Mouse (Mus musculus) MEL (cell line): ENCODE data around the gene Atp6v0e. TPM values are rescaled to one million over a fixed set of nuclear protein-coding genes. Genes with fewer than 3 reads are reported as not detected.
A peak's percentile ranks its signal among the peaks of the same experiment; 100 is the strongest.

ENCODE experiments used
- DNase-seq: peaks from one replicate; pipeline ENCODE4 v3.0.0; 2011; ENCODE audit warnings: low read depth, low spot score
- H3K27ac ChIP-seq: 2 replicates; pipeline ENCODE4 v1.5.1; 2012; ENCODE audit warnings: low read depth, mild to moderate bottlenecking, control low read depth, low read length, moderate library complexity; ENCODE audit not compliant: control insufficient read depth
- H3K27me3 ChIP-seq, 2 experiments: fragments of 150-350 bp in 1 of 2; sonication (generic) in 1 of 2; 2 replicates each; pipeline ENCODE4 v1.6.1; 2012; ENCODE audit warnings: low read length in 2 of 2, mild to moderate bottlenecking in 2 of 2, improper control_type of control experiment in 1 of 2, moderate library complexity in 1 of 2; ENCODE audit not compliant: insufficient read depth in 2 of 2, control insufficient read depth in 1 of 2
- H3K36me3 ChIP-seq, 2 experiments: 2 replicates each; pipeline ENCODE4 v1.6.1; 2012 to 2014; ENCODE audit warnings: low read length in 2 of 2, improper control_type of control experiment in 1 of 2, inconsistent platforms in 1 of 2, mild to moderate bottlenecking in 1 of 2; ENCODE audit not compliant: insufficient read depth in 2 of 2, control insufficient read depth in 1 of 2
- H3K4me1 ChIP-seq, 2 experiments: fragments of 150-350 bp in 1 of 2; sonication (generic) in 1 of 2; 2 replicates each; pipeline ENCODE4 v1.6.1; 2012; ENCODE audit warnings: low read length in 2 of 2, improper control_type of control experiment in 1 of 2, mild to moderate bottlenecking in 1 of 2; ENCODE audit not compliant: insufficient read depth in 2 of 2, control insufficient read depth in 1 of 2
- H3K4me3 ChIP-seq, 2 experiments: fragments of 150-350 bp in 1 of 2; sonication (generic) in 1 of 2; 2 replicates each; pipeline ENCODE4 v1.5.1; 2012; ENCODE audit warnings: low read depth in 2 of 2, low read length in 2 of 2, mild to moderate bottlenecking in 2 of 2, moderate library complexity in 2 of 2, control low read depth in 1 of 2, improper control_type of control experiment in 1 of 2; ENCODE audit not compliant: control insufficient read depth in 1 of 2, insufficient read depth in 1 of 2
- H3K79me2 ChIP-seq: 2 replicates; pipeline ENCODE4 v1.6.1; 2012; ENCODE audit warnings: mild to moderate bottlenecking, low read length, moderate library complexity; ENCODE audit not compliant: control insufficient read depth, poor library complexity, insufficient read depth
- H3K9ac ChIP-seq: 2 replicates; pipeline ENCODE4 v1.6.1; 2012; ENCODE audit warnings: low read depth, mild to moderate bottlenecking, control low read depth, low read length, moderate library complexity; ENCODE audit not compliant: control insufficient read depth, poor library complexity, severe bottlenecking
- H3K9me3 ChIP-seq: fragments of 150-350 bp; sonication (generic); replicated peaks from 2 replicates; pipeline ENCODE4 v1.6.1; 2012; ENCODE audit warnings: mild to moderate bottlenecking, low read length, improper control_type of control experiment, moderate library complexity; ENCODE audit not compliant: insufficient read depth
- CHD1 ChIP-seq: IDR thresholded peaks from 2 replicates; pipeline ENCODE4 v1.6.1; 2012; ENCODE audit warnings: low read depth, mild to moderate bottlenecking, inconsistent platforms, low read length, improper control_type of control experiment
- CHD2 ChIP-seq: IDR thresholded peaks from 2 replicates; pipeline ENCODE4 v1.6.1; 2011; ENCODE audit warnings: low read length, improper control_type of control experiment
- E2F4 ChIP-seq: IDR thresholded peaks from 2 replicates; pipeline ENCODE4 v1.6.1; 2011; ENCODE audit warnings: low read depth, low read length, improper control_type of control experiment, borderline replicate concordance
- ELF1 ChIP-seq: IDR thresholded peaks from 2 replicates; pipeline ENCODE4 v1.6.1; 2014; ENCODE audit warnings: low read depth, mild to moderate bottlenecking, inconsistent platforms, low read length, improper control_type of control experiment, moderate library complexity
- EP300 ChIP-seq, 2 experiments: IDR thresholded peaks; 2 replicates each; pipeline ENCODE4 v1.6.1; 2011; ENCODE audit warnings: improper control_type of control experiment in 2 of 2, low read length in 2 of 2, low read depth in 1 of 2, mild to moderate bottlenecking in 1 of 2
- ETS1 ChIP-seq: IDR thresholded peaks from 2 replicates; pipeline ENCODE4 v1.6.1; 2012; ENCODE audit warnings: low read depth, mild to moderate bottlenecking, inconsistent platforms, low read length, improper control_type of control experiment, moderate library complexity
- GABPA ChIP-seq: IDR thresholded peaks from 2 replicates; pipeline ENCODE4 v1.6.1; 2012; ENCODE audit warnings: low read depth, mild to moderate bottlenecking, inconsistent platforms, low read length, improper control_type of control experiment, moderate library complexity
- GATA1 ChIP-seq: IDR thresholded peaks from 2 replicates; pipeline ENCODE4 v1.6.1; 2011; ENCODE audit warnings: low read depth, low read length, improper control_type of control experiment
- HCFC1 ChIP-seq: IDR thresholded peaks from 2 replicates; pipeline ENCODE4 v1.6.1; 2012; ENCODE audit warnings: low read depth, mild to moderate bottlenecking, inconsistent platforms, low read length, improper control_type of control experiment, moderate library complexity
- JUND ChIP-seq: IDR thresholded peaks from 2 replicates; pipeline ENCODE4 v1.6.1; 2011; ENCODE audit warnings: low read depth, mild to moderate bottlenecking, improper control_type of control experiment, low read length
- KAT2A ChIP-seq: conservative IDR thresholded peaks from 2 replicates; pipeline ENCODE4 v1.6.1; 2012; ENCODE audit warnings: low read depth, low read length, improper control_type of control experiment, inconsistent platforms
- MAFK ChIP-seq: IDR thresholded peaks from 2 replicates; pipeline ENCODE4 v1.6.1; 2011; ENCODE audit warnings: low read depth, mild to moderate bottlenecking, low read length, improper control_type of control experiment, borderline replicate concordance
- MAX ChIP-seq: IDR thresholded peaks from 2 replicates; pipeline ENCODE4 v1.6.1; 2011; ENCODE audit warnings: low read length, improper control_type of control experiment
- MAZ ChIP-seq: IDR thresholded peaks from 2 replicates; pipeline ENCODE4 v1.6.1; 2012; ENCODE audit warnings: low read depth, mild to moderate bottlenecking, inconsistent platforms, low read length, improper control_type of control experiment
- MEF2A ChIP-seq: IDR thresholded peaks from 2 replicates; pipeline ENCODE4 v1.6.1; 2014; ENCODE audit warnings: low read depth, mild to moderate bottlenecking, inconsistent platforms, low read length, improper control_type of control experiment; ENCODE audit not compliant: poor library complexity, insufficient replicate concordance, severe bottlenecking; ENCODE audit errors: extremely low read depth
- MXI1 ChIP-seq: IDR thresholded peaks from 2 replicates; pipeline ENCODE4 v1.6.1; 2011; ENCODE audit warnings: mild to moderate bottlenecking, low read depth, low read length, improper control_type of control experiment
- MYB ChIP-seq: IDR thresholded peaks from 2 replicates; pipeline ENCODE4 v1.6.1; 2011; ENCODE audit warnings: mild to moderate bottlenecking, low read depth, low read length, improper control_type of control experiment
- MYC ChIP-seq: IDR thresholded peaks from 2 replicates; pipeline ENCODE4 v1.6.1; 2011; ENCODE audit warnings: low read depth, mild to moderate bottlenecking, low read length, improper control_type of control experiment, moderate library complexity
- NELFE ChIP-seq: IDR thresholded peaks from 2 replicates; pipeline ENCODE4 v1.6.1; 2011; ENCODE audit warnings: low read depth, low read length, improper control_type of control experiment
- NRF1 ChIP-seq: IDR thresholded peaks from 2 replicates; pipeline ENCODE4 v1.6.1; 2014; ENCODE audit warnings: low read depth, mild to moderate bottlenecking, inconsistent platforms, low read length, improper control_type of control experiment, moderate library complexity; ENCODE audit not compliant: poor library complexity, insufficient read depth, severe bottlenecking
- POLR2A ChIP-seq, 2 experiments: IDR thresholded peaks; 2 replicates each; pipeline ENCODE4 v1.6.1; 2011 to 2012; ENCODE audit warnings: low read length in 2 of 2, mild to moderate bottlenecking in 2 of 2, control low read depth in 1 of 2, improper control_type of control experiment in 1 of 2, low read depth in 1 of 2, moderate library complexity in 1 of 2; ENCODE audit not compliant: control insufficient read depth in 1 of 2, insufficient read depth in 1 of 2, poor library complexity in 1 of 2
- POLR2AphosphoS2 ChIP-seq: IDR thresholded peaks from 2 replicates; pipeline ENCODE4 v1.6.1; 2011; ENCODE audit warnings: low read length, improper control_type of control experiment
- POLR2AphosphoS5 ChIP-seq: IDR thresholded peaks from 2 replicates; pipeline ENCODE4 v1.6.1; 2012; ENCODE audit warnings: low read depth, borderline replicate concordance, mild to moderate bottlenecking, inconsistent platforms, low read length, moderate library complexity, mixed read lengths
- RAD21 ChIP-seq: IDR thresholded peaks from 2 replicates; pipeline ENCODE4 v1.6.1; 2011; ENCODE audit warnings: mild to moderate bottlenecking, low read depth, low read length, improper control_type of control experiment
- RCOR1 ChIP-seq: IDR thresholded peaks from 2 replicates; pipeline ENCODE4 v1.6.1; 2012; ENCODE audit warnings: low read depth, mild to moderate bottlenecking, inconsistent platforms, low read length, improper control_type of control experiment
- SIN3A ChIP-seq: IDR thresholded peaks from 2 replicates; pipeline ENCODE4 v1.6.1; 2012; ENCODE audit warnings: low read length, improper control_type of control experiment, inconsistent platforms
- SMC3 ChIP-seq: IDR thresholded peaks from 2 replicates; pipeline ENCODE4 v1.6.1; 2011; ENCODE audit warnings: low read depth, low read length, improper control_type of control experiment
- TAL1 ChIP-seq: IDR thresholded peaks from 2 replicates; pipeline ENCODE4 v1.6.1; 2012; ENCODE audit warnings: mild to moderate bottlenecking, inconsistent platforms, low read length, moderate library complexity, mixed read lengths
- TCF12 ChIP-seq: IDR thresholded peaks from 2 replicates; pipeline ENCODE4 v1.6.1; 2014; ENCODE audit warnings: low read depth, mild to moderate bottlenecking, inconsistent platforms, low read length, improper control_type of control experiment, moderate library complexity
- UBTF ChIP-seq: IDR thresholded peaks from 2 replicates; pipeline ENCODE4 v1.6.1; 2012; ENCODE audit warnings: low read depth, mild to moderate bottlenecking, inconsistent platforms, low read length, improper control_type of control experiment, moderate library complexity, borderline replicate concordance; ENCODE audit not compliant: insufficient read depth
- USF1 ChIP-seq: IDR thresholded peaks from 2 replicates; pipeline ENCODE4 v1.6.1; 2014; ENCODE audit warnings: low read depth, mild to moderate bottlenecking, inconsistent platforms, low read length, improper control_type of control experiment, moderate library complexity
- USF2 ChIP-seq, 2 experiments: IDR thresholded peaks; 2 replicates each; pipeline ENCODE4 v1.6.1; 2011 to 2012; ENCODE audit warnings: improper control_type of control experiment in 2 of 2, low read length in 2 of 2, borderline replicate concordance in 1 of 2, inconsistent platforms in 1 of 2, low read depth in 1 of 2, mild to moderate bottlenecking in 1 of 2; ENCODE audit not compliant: insufficient read depth in 1 of 2
- ZC3H11A ChIP-seq: IDR thresholded peaks from 2 replicates; pipeline ENCODE4 v1.6.1; 2012; ENCODE audit warnings: low read depth, mild to moderate bottlenecking, inconsistent platforms, low read length, improper control_type of control experiment
- ZKSCAN1 ChIP-seq: IDR thresholded peaks from 2 replicates; pipeline ENCODE4 v1.6.1; 2012; ENCODE audit warnings: low read depth, mild to moderate bottlenecking, inconsistent platforms, low read length, improper control_type of control experiment, moderate library complexity
- ZMIZ1 ChIP-seq: IDR thresholded peaks from 2 replicates; pipeline ENCODE4 v1.6.1; 2012; ENCODE audit warnings: low read depth, mild to moderate bottlenecking, inconsistent platforms, low read length, improper control_type of control experiment, moderate library complexity
- ZNF384 ChIP-seq: IDR thresholded peaks from 2 replicates; pipeline ENCODE4 v1.6.1; 2012; ENCODE audit warnings: low read depth, mild to moderate bottlenecking, inconsistent platforms, low read length, improper control_type of control experiment
- polyA plus RNA-seq, 2 experiments: library from polyadenylated mRNA; stranded (reverse) in 1 of 2; unstranded in 1 of 2; fragments of >175 nt in 1 of 2; fragments of >200 nt in 1 of 2; gene quantifications; 2 replicates each; pipeline versions ENCODE4 v1.2.1 to v1.2.4; 2012; ENCODE audit warnings: low replicate concordance in 2 of 2, low read depth in 1 of 2; ENCODE audit not compliant: insufficient read length in 2 of 2, insufficient read depth in 1 of 2, missing spikeins in 1 of 2
- total RNA-seq: library from RNA; depleted of rRNA; stranded (reverse); fragments of 300-350 nt; gene quantifications from 2 replicates; pipeline ENCODE4 v1.2.3, GENCODE M21; 2012

The Atp6v0e gene
- total and polyA plus RNA-seq, 3 experiments = 173 to 200 TPM; not detected in 1

GRCm38 (mm10) chr17:26715916-26716717 is 53.1 kb downstream of the Atp6v0e start:
- Histone ChIP-seq H3K9me3 (no peaks in the 10 kb centered on the region), H3K4me3 (peak overlapping the region; percentile 97 to 99), H3K9ac (peak overlapping the region; percentile 94), H3K36me3 (peaks cover 0 to 20% of the 10 kb centered on the region in 2 experiments; a peak in 2 of 4 replicates), H3K27me3 (no peaks in the 10 kb centered on the region), H3K27ac (peak overlapping the region; percentile 81), H3K4me1 (peaks cover 12 to 24% of the 10 kb centered on the region in 2 experiments), H3K79me2 (peaks cover 3% of the 10 kb centered on the region; the same call in 1 of the 2 replicates)
- DNase-seq = peak; percentile 99
- TF ChIP-seq KAT2A = peak; percentile 58; the same call in 1 of the 2 replicates
- no peak for TF ChIP-seq ZKSCAN1
- no peak; the same call in 1 of the 2 replicates for TF ChIP-seq ELF1
- no peak for TF ChIP-seq TAL1
- no peak for TF ChIP-seq ETS1
- TF ChIP-seq POLR2AphosphoS5 = no peak
- no peak; the same call in 1 of the 2 replicates for TF ChIP-seq MXI1
- TF ChIP-seq USF1 = peak; percentile 69
- peak; percentile 78 for TF ChIP-seq CHD2
- TF ChIP-seq SMC3 = no peak
- TF ChIP-seq ZC3H11A = no peak
- peak; percentile 66 for TF ChIP-seq SIN3A
- no peak for TF ChIP-seq USF2 (IDR thresholded peaks at IDR 0.05; ENCODE audit: borderline replicate concordance in 1 of 2, insufficient read depth in 1 of 2, low read depth in 1 of 2, low read length in 2 of 2)
- TF ChIP-seq CHD1 = no peak
- TF ChIP-seq MAX = no peak
- TF ChIP-seq TCF12 = no peak; the same call in 1 of the 2 replicates
- no peak for TF ChIP-seq MYC
- TF ChIP-seq NELFE = peak; percentile 36
- TF ChIP-seq MAFK = no peak
- TF ChIP-seq GABPA = no peak
- no peak for TF ChIP-seq E2F4
- no peak for TF ChIP-seq ZMIZ1
- TF ChIP-seq EP300 (IDR thresholded peaks at IDR 0.05; ENCODE audit: low read depth in 1 of 2, low read length in 2 of 2) = no peak
- TF ChIP-seq MYB = no peak
- no peak for TF ChIP-seq MEF2A
- no peak for TF ChIP-seq RAD21
- TF ChIP-seq POLR2A (IDR thresholded peaks at IDR 0.05; ENCODE audit: control insufficient read depth in 1 of 2, insufficient read depth in 1 of 2, low read depth in 1 of 2, low read length in 2 of 2, poor library complexity in 1 of 2) = peak in 1 of 2 experiments; percentile 28; a peak in 1 of 4 replicates
- peak; percentile 99 for TF ChIP-seq MAZ
- TF ChIP-seq NRF1 = no peak
- TF ChIP-seq GATA1 = no peak
- no peak for TF ChIP-seq POLR2AphosphoS2
- TF ChIP-seq HCFC1 = peak; percentile 89
- TF ChIP-seq JUND = no peak
- TF ChIP-seq UBTF = no peak
- TF ChIP-seq RCOR1 = no peak
- TF ChIP-seq ZNF384 = no peak
